Mouse (Mus musculus) bone marrow, adult 2 months (tissue): ENCODE data around the gene Rap1gap.

ENCODE experiments used
- CTCF ChIP-seq: fragments of 200-500 bp; IDR thresholded peaks from 2 replicates; pipeline ENCODE4 v1.5.1; 2011; ENCODE audit warnings: low read length, control low read depth; ENCODE audit not compliant: control insufficient read depth, insufficient read depth
- POLR2A ChIP-seq: fragments of 200-500 bp; IDR thresholded peaks from 2 replicates; pipeline ENCODE4 v1.6.1; 2011; ENCODE audit warnings: low read depth, mild to moderate bottlenecking, control low read depth, low read length, borderline replicate concordance; ENCODE audit not compliant: control insufficient read depth

GRCm38 (mm10) chr4:137667747-137668146, 3.2 kb downstream of the Rap1gap start:
- TF ChIP-seq POLR2A (no peak), CTCF (no peak)
